Mouse (Mus musculus): ENCODE results near the gene Adcy1.

- TF ChIP-seq CTCF (IDR thresholded peaks at IDR 0.05; ENCODE audit: control insufficient read depth, insufficient read depth, low read length) = no peak
- no peak for TF ChIP-seq POLR2A (IDR thresholded peaks at IDR 0.05; ENCODE audit: borderline replicate concordance, control insufficient read depth, low read depth, low read length)
Measured at GRCm38 (mm10) chr11:7182409-7183042, 119.2 kb downstream of the Adcy1 start.
